Mouse (Mus musculus) intestine, embryonic 16.5 days (tissue): ENCODE data around the gene Scaf1. TPM values are rescaled to one million over a fixed set of nuclear protein-coding genes. Genes with fewer than 3 reads are reported as not detected.

Experiments used
- ATAC-seq: fragments of 200-750 bp; cut with Nextera tagmentation; 2 replicates; pipeline ENCODE4 v1.8.0; 2017; ENCODE audit warnings: moderate TSS enrichment, moderate library complexity
- H3K27ac ChIP-seq: fragments of 300-500 bp; sonication (generic); 2 replicates; pipeline ENCODE4 v1.5.1; 2014; ENCODE audit warnings: mild to moderate bottlenecking, low read length
- H3K27me3 ChIP-seq: fragments of 300-500 bp; sonication (generic); replicated peaks from 2 replicates; pipeline ENCODE4 v1.6.1; 2014; ENCODE audit warnings: low read length, control low read depth, mixed read lengths; ENCODE audit not compliant: control insufficient read depth, insufficient read depth
- H3K36me3 ChIP-seq: fragments of 300-500 bp; sonication (generic); 2 replicates; pipeline ENCODE4 v1.6.1; 2014; ENCODE audit warnings: low read length, control low read depth; ENCODE audit not compliant: control insufficient read depth, insufficient read depth
- H3K4me1 ChIP-seq: fragments of 300-500 bp; sonication (generic); 2 replicates; pipeline ENCODE4 v1.6.1; 2014; ENCODE audit warnings: low read length, control low read depth, mixed read lengths; ENCODE audit not compliant: control insufficient read depth, insufficient read depth
- H3K4me2 ChIP-seq: fragments of 300-500 bp; sonication (generic); 2 replicates; pipeline ENCODE4 v1.6.1; 2014; ENCODE audit warnings: low read depth, low read length, control low read depth
- H3K4me3 ChIP-seq: fragments of 300-500 bp; sonication (generic); 2 replicates; pipeline ENCODE4 v1.5.1; 2014; ENCODE audit warnings: mild to moderate bottlenecking, low read length
- H3K9ac ChIP-seq: fragments of 300-500 bp; sonication (generic); 2 replicates; pipeline ENCODE4 v1.6.1; 2014; ENCODE audit warnings: low read depth, low read length
- H3K9me3 ChIP-seq: fragments of 300-500 bp; sonication (generic); 2 replicates; pipeline ENCODE4 v1.6.1; 2016; ENCODE audit warnings: low read length, control low read depth; ENCODE audit not compliant: control insufficient read depth
- WGBS: fragments of 180-500 bp; shearing (Covaris S2); extraction: QIAGEN DNeasy Blood & Tissue Kit; methylation state at CpG from one replicate; pipeline ENCODE4 v1.1.7; 2014; 5-methylcytosine and 5-hydroxymethylcytosine counted together
- polyA plus RNA-seq: library from polyadenylated mRNA; unstranded; fragments of >200 nt; fragmentation: Nextera tagmentation; extraction: Ambion mirVana; gene quantifications from 2 replicates; pipeline ENCODE4 v1.2.1, GENCODE M21; 2015

The Scaf1 gene
- polyA plus RNA-seq, 1 experiment from 2014 or later, result 20.1 TPM

DNA sequence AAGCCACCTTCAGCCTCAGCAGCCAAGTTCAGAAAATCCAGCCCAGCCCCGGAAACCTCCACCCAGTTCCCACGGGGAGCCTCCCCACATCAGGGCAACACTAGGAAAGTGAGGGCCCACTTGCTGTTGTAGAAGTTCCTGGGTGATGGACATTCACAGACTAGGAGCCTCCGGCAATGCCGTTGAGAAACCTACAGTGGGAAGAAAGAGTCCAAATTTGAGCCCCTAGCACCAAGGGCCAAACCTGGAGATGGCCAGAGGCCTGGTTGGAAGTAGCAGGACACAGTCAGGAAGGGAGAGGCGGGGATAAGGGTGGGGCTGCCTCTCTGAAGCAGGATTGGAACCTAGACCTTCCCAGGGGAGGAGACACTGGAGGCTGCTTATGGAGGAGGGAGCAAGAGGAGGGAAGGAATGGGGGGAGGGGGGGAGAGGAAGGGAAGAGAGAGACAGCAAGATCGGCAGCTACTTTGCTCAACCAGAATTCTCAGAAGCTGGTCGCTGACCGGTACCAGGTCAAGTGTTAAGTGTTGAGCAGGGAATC, 2.9 kb upstream of the Scaf1 start:
- Histone ChIP-seq H3K4me3 (peak overlapping the region; percentile 97), H3K9ac (peak overlapping the region; percentile 79; the same call in 1 of the 2 replicates), H3K4me2 (peak overlapping the region; percentile 74), H3K4me1 (peaks cover 21% of the 10 kb centered on the region), H3K9me3 (no peaks in the 10 kb centered on the region), H3K27ac (peak overlapping the region; percentile 88), H3K27me3 (no peaks in the 10 kb centered on the region), H3K36me3 (no peaks in the 10 kb centered on the region)
- ATAC-seq, result no peak
- 34% methylated on average over 8 of the region's 8 CpGs for WGBS

DNA sequence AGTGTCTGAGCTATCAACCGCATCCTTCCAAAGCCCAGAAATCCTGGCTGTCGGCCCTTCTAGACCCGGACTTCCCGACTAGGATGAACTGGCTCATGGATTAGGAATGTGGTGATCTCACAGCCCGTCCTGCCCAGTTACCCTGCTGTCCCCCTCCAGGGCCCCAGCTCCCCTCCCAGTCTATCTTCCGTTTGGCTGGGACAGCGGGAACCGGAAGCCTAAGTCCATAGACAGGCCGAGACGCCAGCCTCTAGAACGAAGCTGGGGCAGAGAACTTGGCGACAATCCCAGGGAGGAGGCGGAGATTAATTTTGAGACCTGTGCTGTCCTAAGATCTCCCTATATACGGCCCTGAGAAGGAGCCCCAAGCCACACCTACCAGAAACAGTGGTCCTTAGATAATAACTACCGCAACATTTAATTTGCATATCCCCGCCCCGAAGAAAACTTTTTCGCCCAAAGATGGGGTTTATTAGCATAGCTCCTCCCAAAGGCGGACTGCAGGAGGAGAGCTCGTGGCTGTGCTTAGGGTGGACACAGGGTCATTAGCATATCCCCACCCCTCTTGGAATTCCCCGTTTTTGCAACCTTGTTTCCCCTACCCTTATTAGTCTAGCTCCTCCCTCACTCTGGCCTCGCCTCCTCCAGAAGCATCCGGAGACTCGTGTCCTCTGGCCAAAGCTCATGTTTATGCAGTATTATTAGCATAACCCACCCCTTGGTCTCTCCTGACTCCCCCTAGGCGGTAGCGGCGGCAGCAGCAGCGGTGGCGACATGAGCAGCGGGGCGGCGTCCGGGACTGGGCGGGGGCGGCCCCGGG, 1.3 kb upstream of the Scaf1 start, which contains the start of gene Rras:
TSS of gene Rras (plus strand) at position 720 of the 820 bp plus-strand sequence.
- H3K27ac ChIP-seq, result peak within 1 kb of the TSS; percentile 100
- peak; percentile 93 for ATAC-seq
- H3K9me3 ChIP-seq, result no peaks in the 10 kb centered on the region
- peak within 1 kb of the TSS; percentile 77 for H3K4me2 ChIP-seq
- H3K4me3 ChIP-seq, result peak within 1 kb of the TSS; percentile 97
- under 1% methylated on average over 36 of the region's 36 CpGs for WGBS
- peaks cover 21% of the 10 kb centered on the region for H3K4me1 ChIP-seq
- no peaks in the 10 kb centered on the region for H3K27me3 ChIP-seq
- peak within 1 kb of the TSS; percentile 79 for H3K9ac ChIP-seq
- H3K36me3 ChIP-seq, result peaks cover 5% of the 10 kb centered on the region; the same call in 1 of the 2 replicates

DNA sequence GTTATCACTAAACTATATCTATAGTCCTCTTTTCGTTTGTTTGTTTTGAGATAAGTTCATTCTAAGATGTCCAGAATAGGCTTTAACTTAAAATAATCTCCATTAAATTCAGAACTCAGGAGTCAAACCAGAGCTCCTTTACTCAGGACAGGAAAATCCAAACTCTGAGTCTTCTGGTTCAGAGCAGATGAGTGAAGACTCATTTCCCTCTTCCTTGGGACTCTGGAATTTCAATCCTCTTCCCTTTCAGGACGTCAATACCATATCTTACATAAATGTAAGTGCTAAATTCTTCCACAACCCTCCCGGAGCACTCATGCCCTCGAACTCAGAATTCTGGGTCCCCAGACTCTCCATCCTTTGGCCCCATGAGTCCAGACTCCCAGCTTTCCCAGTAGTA, 598 bp upstream of the Scaf1 start:
- peak overlapping the region; percentile 99 for H3K9ac ChIP-seq
- 1% methylated on average over 4 of the region's 4 CpGs for WGBS
- H3K4me1 ChIP-seq, result peaks cover 21% of the 10 kb centered on the region
- peak overlapping the region; percentile 77 for H3K4me2 ChIP-seq
- H3K4me3 ChIP-seq, result peak overlapping the region; percentile 97
- H3K27me3 ChIP-seq, result no peaks in the 10 kb centered on the region
- H3K27ac ChIP-seq, result peak overlapping the region; percentile 100
- H3K9me3 ChIP-seq, result no peaks in the 10 kb centered on the region
- ATAC-seq, result no peak
- H3K36me3 ChIP-seq, result peaks cover 12% of the 10 kb centered on the region

- no peak for ATAC-seq
- Histone ChIP-seq H3K4me1 (peaks cover 21% of the 10 kb centered on the region), H3K9me3 (no peaks in the 10 kb centered on the region), H3K4me2 (peak overlapping the region; percentile 80), H3K36me3 (peaks cover 18% of the 10 kb centered on the region), H3K4me3 (peak overlapping the region; percentile 97), H3K27me3 (no peaks in the 10 kb centered on the region), H3K27ac (peak overlapping the region; percentile 100), H3K9ac (peak overlapping the region; percentile 99)
- WGBS, result 2% methylated on average over 20 of the region's 20 CpGs
These were observed 713 bp downstream of the Scaf1 start for GRCm38 (mm10) chr7:45015344-45015956.

- no peaks in the 10 kb centered on the region for H3K27me3 ChIP-seq
- H3K4me1 ChIP-seq, result peaks cover 20% of the 10 kb centered on the region
- ATAC-seq, result no peak
- 95% methylated on average over 3 of the region's 3 CpGs for WGBS
- H3K27ac ChIP-seq, result no peak overlapping the region
- no peak overlapping the region for H3K4me2 ChIP-seq
- H3K9ac ChIP-seq, result 0 out of 2 replicates have a peak overlapping the region, but pooled peaks have one; percentile 27
- peaks cover 18% of the 10 kb centered on the region for H3K36me3 ChIP-seq
- no peaks in the 10 kb centered on the region for H3K9me3 ChIP-seq
- no peak overlapping the region for H3K4me3 ChIP-seq
These were observed 2.1 kb downstream of the Scaf1 start for GRCm38 (mm10) chr7:45014096-45014451.

DNA sequence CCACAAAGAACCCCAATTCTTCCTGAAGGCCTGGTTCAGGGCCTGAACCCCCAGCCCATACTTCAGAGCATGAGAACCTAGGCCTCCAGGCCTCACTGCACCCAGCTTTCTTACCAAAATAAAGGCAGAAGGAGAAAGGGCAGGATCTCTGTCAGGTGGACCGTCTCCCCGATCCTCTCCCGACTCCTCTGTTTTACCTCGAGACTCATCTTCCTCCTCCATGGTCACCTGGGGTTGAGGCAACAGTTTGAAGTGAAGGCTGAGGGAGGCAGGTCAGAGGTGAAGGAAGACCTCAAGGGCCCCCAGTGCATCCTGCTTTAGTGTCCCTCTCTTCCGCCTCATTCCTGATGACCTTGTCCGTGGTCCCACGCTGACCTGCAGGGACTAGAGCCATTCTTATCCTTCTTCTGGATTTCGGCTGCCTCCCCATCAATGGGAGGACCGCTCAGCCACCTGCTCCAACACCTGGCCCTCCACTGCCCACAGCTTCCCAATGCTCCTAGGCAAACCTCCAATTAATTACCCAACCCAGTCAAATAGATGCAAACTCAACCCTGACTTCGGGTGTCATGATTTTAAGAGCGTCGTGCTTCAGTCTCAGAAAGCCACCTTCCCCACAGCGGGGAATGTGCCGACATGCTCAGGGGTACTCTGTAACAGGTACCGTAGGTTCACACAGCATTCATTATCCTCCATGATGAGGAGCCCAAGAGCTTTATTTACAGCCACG, 2.6 kb downstream of the Scaf1 start:
- H3K36me3 ChIP-seq, result peaks cover 22% of the 10 kb centered on the region
- no peak for ATAC-seq
- H3K4me2 ChIP-seq, result no peak overlapping the region
- H3K27me3 ChIP-seq, result no peaks in the 10 kb centered on the region
- peaks cover 15% of the 10 kb centered on the region for H3K4me1 ChIP-seq
- no peaks in the 10 kb centered on the region for H3K9me3 ChIP-seq
- H3K27ac ChIP-seq, result no peak overlapping the region
- no peak overlapping the region for H3K9ac ChIP-seq
- H3K4me3 ChIP-seq, result no peak overlapping the region
- WGBS, result 93% methylated on average over 16 of the region's 16 CpGs

DNA sequence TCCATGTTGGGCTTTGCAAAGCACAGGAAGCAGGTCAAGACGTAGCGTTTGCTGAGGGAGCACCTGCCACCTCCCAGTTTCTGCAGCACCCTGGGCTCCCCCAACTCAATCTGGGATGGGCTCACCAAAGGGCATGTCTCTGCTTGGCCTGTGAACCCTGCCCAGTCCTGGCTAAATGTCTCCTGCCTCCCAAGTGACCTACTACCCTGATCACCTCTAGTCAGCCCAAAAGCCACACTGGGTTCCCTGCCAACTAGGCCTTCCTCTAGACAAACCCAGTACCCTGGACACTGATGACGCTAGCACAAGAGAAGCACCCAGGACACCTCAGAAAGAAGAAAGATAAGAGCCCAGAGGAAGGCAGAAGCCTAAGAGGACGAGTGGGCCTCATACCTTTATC, 3.3 kb downstream of the Scaf1 start:
- no peaks in the 10 kb centered on the region for H3K27me3 ChIP-seq
- H3K9ac ChIP-seq, result no peak overlapping the region
- WGBS, result 79% methylated on average over 4 of the region's 4 CpGs
- no peak overlapping the region for H3K27ac ChIP-seq
- H3K4me3 ChIP-seq, result no peak overlapping the region
- no peak overlapping the region for H3K4me2 ChIP-seq
- ATAC-seq, result no peak
- peaks cover 30% of the 10 kb centered on the region for H3K36me3 ChIP-seq
- H3K4me1 ChIP-seq, result peaks cover 14% of the 10 kb centered on the region
- no peaks in the 10 kb centered on the region for H3K9me3 ChIP-seq

- Histone ChIP-seq H3K27me3 (no peaks in the 10 kb centered on the region), H3K9ac (no peak overlapping the region), H3K4me1 (peaks cover 14% of the 10 kb centered on the region), H3K4me2 (no peak overlapping the region), H3K36me3 (peaks cover 35% of the 10 kb centered on the region), H3K9me3 (no peaks in the 10 kb centered on the region), H3K4me3 (no peak overlapping the region), H3K27ac (no peak overlapping the region)
- ATAC-seq, result no peak
- 98% methylated on average over 6 of the region's 6 CpGs for WGBS
These were observed 4.2 kb downstream of the Scaf1 start for GRCm38 (mm10) chr7:45012011-45012410.

DNA sequence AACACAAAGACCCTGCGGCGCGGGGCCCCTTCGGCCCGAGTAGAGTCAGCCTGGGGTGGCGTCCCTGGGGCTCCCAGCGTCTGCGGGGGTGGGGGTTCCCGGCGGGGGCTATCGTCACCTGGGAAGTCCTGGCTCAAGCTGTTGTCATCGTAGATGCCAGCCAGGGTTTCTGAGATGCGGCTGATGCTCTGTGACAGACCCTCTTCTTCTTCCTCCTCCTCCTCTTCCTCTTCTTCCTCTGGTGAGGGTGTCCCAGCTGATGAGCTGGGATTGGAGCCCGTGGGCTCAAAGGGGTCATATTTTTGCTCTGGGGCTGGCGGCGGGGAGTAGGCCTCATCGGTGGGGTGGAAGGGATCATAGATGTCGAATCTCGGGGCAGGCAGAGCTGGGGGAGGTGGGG, 7.8 kb downstream of the Scaf1 start:
- 94% methylated on average over 19 of the region's 19 CpGs for WGBS
- Histone ChIP-seq H3K27ac (no peak overlapping the region), H3K4me3 (no peak overlapping the region), H3K9me3 (no peaks in the 10 kb centered on the region), H3K36me3 (peaks cover 61% of the 10 kb centered on the region), H3K27me3 (no peaks in the 10 kb centered on the region), H3K4me2 (no peak overlapping the region), H3K9ac (no peak overlapping the region), H3K4me1 (no peaks in the 10 kb centered on the region)
- no peak for ATAC-seq
